Mouse (Mus musculus) CD4-positive, CD25-positive, alpha-beta regulatory T cell, adult 4 months (primary cell): ENCODE results near the gene Cebpg. TPM values are rescaled to one million over a fixed set of nuclear protein-coding genes. Genes with fewer than 3 reads are reported as not detected.
A peak's percentile ranks its signal among the peaks of the same experiment; 100 is the strongest.

Source experiments
- ATAC-seq: one replicate; pipeline ENCODE4 v1.8.0; 2017
- polyA plus RNA-seq, 2 experiments: library from polyadenylated mRNA; unstranded; fragments of 100-300 nt; shearing (Covaris generic); gene quantifications; one replicate each; pipeline ENCODE4 v1.2.1; 2017

Gene Cebpg
- polyA plus RNA-seq, 2 experiments from 2014 or later = 9.4 to 10.9 TPM

DNA sequence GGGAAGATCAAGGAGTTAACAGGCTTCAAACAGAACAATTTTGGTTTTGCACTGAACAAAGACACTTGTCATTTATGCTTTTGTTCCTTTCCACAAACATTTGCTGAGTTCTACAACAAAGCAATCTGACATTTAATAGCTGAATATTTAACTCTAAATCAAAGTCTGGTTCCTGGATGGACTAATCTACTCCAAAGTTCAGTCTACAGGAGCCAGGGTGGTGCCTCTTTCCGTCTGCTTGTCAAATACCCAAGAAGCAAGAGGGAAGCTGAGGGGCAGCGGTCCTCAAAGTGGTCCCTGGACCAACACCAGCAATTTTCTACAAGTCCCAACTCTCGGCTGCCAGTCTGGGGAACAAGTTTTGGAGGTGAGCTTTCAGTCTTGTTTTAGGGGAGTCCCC lies 3.2 kb downstream of the Cebpg start:
- ATAC-seq = no peak

- ATAC-seq = no peak
These were observed 5.8 kb downstream of the Cebpg start for GRCm38 (mm10) chr7:35050540-35050939.

- ATAC-seq = no peak
These were observed 10.3 kb downstream of the Cebpg start for GRCm38 (mm10) chr7:35046091-35046490.

DNA sequence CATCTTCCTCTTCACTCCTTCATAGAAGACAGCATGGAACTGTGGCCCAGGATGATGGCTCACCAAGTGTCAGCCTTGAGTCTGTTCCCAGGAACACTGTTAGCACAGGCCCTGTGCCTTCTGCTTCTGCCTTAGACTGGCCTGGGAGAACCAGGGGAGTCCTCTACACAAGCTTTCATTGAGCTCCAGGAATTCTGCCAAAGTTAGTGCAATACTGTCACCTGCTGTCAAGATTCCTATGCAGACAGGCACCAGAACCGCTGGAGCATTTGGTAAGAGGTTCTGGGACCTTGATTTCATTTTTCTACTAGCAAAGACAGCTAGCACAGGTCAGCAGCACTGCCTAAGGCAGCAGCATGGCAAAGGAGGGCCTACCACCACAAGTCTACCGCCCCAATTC lies 11.7 kb downstream of the Cebpg start:
- ATAC-seq = no peak

DNA sequence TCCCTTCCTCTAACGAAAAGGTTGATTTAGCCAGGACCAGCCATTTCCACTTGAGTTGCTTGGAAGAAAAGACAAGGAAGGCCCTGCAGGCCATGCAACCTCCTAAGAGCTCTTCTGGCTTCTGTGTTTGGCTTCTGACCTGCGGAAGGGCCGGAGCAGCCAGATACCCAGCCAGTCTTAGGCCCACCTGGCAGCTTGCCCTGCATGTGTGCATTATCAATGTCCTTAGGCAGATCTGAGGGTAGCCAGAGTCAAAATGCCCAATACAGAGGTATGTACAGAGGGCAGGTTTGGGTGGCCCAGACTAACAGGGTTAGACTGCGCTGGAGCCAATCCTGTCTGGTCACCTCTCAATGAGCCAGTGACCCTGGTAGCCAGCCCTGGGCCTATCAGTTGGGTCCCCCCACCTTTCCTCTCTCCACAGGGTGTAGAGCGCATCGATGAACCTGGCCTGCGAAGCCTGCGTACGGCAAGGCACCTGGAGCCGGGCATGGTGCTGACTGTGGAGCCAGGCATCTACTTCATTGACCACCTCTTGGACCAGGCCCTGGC lies 13.0 kb downstream of the Cebpg start:
- ATAC-seq = no peak

- no peak for ATAC-seq
These were observed 13.6 kb downstream of the Cebpg start for GRCm38 (mm10) chr7:35042759-35043217.

DNA sequence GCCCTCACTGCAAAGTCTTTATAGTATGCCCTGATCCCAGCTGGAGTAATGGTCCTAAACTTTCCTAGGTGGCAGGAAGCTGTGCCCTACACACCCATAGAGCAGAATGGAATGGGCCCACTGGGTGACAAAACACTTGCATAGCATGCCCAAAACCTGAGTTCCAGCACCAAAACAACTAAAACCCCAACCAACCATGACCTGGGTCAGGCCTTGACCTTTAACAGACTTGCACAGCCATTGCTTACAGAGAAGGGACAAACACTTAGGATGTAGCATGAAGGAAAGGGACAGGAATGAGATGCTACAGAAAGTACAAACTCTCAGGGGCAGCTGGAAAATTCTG lies 14.2 kb downstream of the Cebpg start:
- ATAC-seq = no peak

GRCm38 (mm10) chr7:35041286-35042208 lies 14.8 kb downstream of the Cebpg start:
- no peak for ATAC-seq

DNA sequence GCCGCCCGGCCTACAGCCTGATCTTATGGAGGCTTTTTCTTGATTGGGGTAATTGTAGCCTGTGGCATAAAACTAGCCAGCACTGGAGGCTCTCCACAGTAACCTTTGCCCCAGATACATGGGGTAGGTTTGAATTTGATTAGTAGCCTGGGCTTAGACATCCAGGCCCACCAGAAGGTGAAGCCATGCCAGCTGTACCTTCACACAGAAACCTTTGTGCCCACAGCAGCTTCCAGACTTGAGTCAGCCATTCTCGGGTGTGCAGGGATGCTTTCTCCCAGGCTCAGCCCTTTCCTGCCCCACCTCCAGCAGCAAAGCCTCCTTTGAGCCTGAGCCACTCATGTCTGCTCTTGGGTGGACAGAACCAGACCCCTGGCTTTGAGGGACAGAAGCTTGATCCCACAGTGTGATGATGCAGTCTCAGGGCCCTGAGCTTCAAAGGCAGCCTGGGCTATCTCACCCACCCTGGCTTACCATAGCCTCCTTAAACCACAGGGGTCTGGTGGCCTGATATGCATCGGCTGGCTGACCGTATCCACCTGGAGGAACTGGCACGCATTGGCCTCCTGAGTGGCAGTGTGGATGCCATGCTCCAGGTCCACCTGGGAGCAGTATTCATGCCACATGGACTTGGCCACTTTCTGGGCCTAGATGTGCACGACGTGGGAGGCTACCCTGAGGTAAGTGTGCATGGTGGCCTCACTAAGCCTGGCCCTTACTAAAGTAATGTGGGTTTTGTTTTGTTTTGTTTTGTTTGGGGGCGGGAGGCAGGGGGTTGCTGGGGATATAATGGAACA lies 16.0 kb downstream of the Cebpg start:
- ATAC-seq = no peak

- ATAC-seq = no peak
These were observed 19.0 kb downstream of the Cebpg start for GRCm38 (mm10) chr7:35037408-35037807.

GRCm38 (mm10) chr7:35036266-35036731 lies 20.1 kb downstream of the Cebpg start:
- no peak for ATAC-seq

- no peak for ATAC-seq
These were observed 20.8 kb downstream of the Cebpg start for GRCm38 (mm10) chr7:35035565-35035964.

DNA sequence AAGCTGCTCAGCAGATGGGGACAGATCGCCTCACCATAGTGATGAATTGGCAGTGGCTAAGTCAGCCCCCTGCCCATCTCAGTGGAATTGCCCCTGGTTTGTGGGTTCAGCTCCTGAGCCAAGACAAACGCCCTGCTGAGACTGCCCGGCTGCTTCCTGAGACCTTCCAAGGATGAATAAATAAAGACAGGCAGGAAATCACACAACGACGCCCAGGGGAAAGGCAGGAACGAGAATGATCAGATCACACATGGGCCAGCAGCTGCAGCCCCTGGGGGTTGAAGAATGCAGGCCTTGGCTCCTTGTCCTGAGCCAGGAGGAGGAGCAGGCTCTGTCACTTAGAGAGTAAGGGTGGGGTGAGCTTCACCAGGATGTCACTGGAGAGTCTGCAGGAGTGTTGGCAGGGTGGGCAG lies 21.2 kb downstream of the Cebpg start:
- no peak for ATAC-seq

DNA sequence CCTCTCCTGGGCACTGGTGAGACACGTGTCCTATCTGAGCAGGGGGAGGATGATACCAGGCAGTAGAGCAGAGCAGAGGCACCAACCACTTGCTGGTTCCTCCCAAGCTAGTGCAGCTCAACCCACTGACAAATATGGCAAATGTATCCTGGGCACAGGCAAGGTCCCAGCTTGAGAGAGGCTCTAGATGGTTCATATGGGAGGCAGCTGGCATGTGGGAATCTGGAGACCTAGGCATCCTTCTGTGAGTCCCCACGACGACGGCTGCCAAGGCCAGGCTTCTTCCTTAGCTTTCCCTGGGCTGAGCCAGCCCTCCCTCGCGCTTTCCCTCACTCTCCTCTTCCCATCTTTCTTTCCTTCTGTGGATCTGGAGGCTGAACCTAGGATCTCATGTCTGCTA lies 25.8 kb downstream of the Cebpg start:
- ATAC-seq = no peak

- no peak for ATAC-seq
These were observed 26.7 kb downstream of the Cebpg start for GRCm38 (mm10) chr7:35029648-35030047.

DNA sequence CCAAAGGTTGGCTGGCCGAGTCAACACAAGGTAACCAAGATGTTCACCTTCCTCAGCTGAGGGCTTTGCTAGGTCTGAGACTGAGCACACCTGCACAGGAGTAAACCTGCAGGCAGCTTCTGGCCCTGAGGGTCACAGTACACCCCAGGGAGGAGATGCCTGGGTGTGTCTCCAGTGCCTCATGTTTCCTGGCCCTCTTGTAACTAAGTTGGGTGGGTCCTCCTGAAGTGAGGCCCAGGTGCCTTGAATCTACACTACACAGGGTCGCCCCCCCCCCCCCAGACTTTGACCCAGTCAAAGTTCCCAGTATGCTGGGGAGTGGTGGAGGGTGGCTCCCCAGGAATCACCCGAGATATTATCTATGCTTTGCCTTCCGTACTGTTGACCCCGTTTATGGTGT lies 27.1 kb downstream of the Cebpg start:
- no peak for ATAC-seq

GRCm38 (mm10) chr7:35028559-35028958 lies 27.8 kb downstream of the Cebpg start:
- ATAC-seq = no peak

GRCm38 (mm10) chr7:35027801-35028420 lies 28.5 kb downstream of the Cebpg start:
- no peak for ATAC-seq

GRCm38 (mm10) chr7:35026838-35027291 lies 29.5 kb downstream of the Cebpg start:
- no peak for ATAC-seq

DNA sequence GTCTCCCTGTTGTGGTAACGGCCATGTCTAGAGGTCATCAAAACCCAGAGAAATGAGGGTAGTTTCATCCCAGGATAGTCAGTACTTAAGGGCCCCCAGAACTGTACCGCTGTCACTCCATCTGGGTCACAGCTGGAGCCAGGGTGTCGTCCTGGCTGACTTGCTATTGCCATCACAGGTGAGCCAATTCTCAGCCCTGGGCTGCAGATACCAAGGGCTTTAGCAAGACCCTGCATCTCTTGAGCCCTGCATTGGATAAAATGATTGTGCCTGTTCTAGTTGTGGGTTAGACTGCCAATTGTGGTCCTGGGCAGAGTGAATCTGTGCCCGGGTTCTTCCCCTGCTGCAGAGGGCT lies 30.1 kb downstream of the Cebpg start:
- ATAC-seq = no peak

DNA sequence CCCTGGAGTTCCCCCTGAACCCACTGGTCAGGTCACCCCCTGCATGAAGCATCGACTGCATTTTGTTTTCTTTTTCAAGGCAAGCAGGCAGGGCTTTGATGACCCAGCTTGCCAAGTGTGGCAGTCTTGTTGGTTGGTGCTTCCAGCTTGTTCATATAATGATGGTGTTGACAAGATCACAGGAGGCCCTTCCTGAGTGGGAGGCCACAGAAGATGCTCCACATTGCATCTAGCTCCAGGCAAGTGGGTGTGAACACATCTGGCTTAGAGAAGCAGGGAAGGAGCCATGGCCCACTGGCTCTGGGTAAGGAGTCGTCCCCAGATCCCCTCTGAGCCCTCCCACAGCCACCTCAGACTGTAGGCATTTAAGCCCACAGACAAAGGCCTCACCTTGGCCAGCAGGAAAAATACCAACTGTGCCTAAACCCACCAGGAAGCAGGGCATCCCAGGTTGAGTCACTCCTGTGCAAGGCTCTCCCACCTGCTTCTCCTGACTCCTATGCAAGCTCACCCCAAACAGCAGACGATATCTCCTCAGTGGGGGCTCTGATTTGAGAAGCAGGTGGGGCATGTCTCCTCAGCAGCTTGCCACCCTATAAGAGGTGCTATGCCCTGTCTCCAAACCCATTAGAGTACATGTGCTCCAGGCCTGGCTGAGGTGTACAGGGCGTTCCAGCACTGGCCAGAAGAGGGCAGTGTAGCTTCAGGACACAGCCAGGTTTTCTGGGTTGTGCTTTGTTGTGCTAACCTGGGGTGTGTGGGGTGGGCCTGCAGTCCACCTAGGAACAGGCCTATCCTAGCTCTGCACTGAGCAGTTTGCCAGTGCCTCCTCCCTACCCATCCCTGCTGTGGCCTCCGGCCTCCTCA lies 30.7 kb downstream of the Cebpg start:
- ATAC-seq = peak; percentile 79

GRCm38 (mm10) chr7:35024426-35024825 lies 31.9 kb downstream of the Cebpg start:
- ATAC-seq = no peak
